Mouse (Mus musculus): ENCODE measurements around the gene Atp7a. TPM values are rescaled to one million over a fixed set of nuclear protein-coding genes. Genes with fewer than 3 reads are reported as not detected.
A peak's percentile ranks its signal among the peaks of the same experiment; 100 is the strongest.

Gene Atp7a
- polyA plus RNA-seq, 1 experiment from 2014 or later = 21.8 TPM

DNA sequence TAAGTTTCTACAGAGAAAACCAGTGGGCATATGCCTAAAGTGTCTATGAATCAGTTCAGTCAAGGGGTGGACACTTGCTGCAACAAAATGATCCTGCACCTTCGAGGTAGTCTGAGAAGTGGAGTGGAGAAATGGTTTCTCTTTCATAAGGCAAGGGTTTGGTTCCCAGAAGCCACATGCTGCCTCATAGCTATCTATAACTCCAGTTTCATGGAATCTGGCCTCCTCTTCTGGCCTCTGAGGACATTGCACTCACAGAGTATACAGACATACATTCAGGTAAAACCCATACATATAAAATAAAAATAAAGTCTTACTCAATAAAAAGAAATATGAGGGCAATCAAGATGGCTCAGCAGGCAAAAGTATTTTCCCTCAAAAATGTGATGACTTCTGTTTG is 138.0 kb downstream of the Atp7a start:
- Histone ChIP-seq H3K4me2 (ENCODE audit: low read depth, low read length, severe bottlenecking) (no peak overlapping the region), H3K9me3 (ENCODE audit: control insufficient read depth, low read length) (no peaks in the 10 kb centered on the region), H3K27ac (ENCODE audit: low read depth, low read length) (no peak overlapping the region), H3K27me3 (ENCODE audit: control insufficient read depth, insufficient read depth, low read length) (no peaks in the 10 kb centered on the region), H3K36me3 (ENCODE audit: control insufficient read depth, insufficient read depth, low read length) (no peaks in the 10 kb centered on the region), H3K4me3 (ENCODE audit: low read depth, low read length) (no peak overlapping the region), H3K9ac (ENCODE audit: low read length) (no peak overlapping the region), H3K4me1 (replicated peaks; ENCODE audit: control insufficient read depth, insufficient read depth, low read length) (no peaks in the 10 kb centered on the region)
- DNase-seq (ENCODE audit: low spot score) = no peak
- WGBS = 68% methylated on average over 1 of the region's 1 CpGs
- ATAC-seq (replicated peaks; ENCODE audit: low FRiP score) = no peak

DNA sequence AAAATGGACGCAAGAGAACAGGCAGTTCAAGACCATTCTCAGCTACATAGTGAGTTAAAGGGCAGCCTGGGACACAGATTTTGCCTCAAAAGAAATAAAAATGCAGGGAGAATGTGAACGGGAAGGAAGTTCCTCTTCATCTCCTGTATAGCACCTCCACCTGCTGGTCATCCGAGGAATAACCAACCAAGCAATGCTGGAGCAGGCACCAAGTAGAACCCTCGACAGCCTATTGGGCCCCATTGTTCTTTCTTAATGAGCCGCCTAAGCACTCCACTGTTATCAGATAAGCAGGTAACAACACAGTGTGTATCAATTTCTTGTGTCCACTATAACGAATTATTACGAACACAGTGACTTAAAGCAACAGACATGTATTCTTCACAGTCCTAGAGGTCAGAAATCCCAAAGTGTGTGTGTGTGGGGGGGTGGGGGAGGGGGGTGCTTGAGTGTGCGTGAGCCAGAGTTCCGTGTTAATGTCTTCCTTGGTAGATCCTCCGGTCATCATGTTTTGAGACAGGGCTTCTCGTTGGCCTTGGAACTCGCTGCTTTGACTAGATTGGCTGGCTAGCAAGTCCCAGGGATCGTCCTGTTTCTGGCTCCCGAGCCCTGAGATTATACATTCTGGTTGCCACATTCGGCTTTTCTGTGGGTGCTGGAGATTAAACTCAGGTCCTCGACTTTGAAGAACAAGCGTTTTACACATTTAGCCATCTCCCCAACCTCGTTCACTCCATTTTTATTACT is 144.2 kb downstream of the Atp7a start:
- Histone ChIP-seq H3K4me1 (replicated peaks; ENCODE audit: control insufficient read depth, insufficient read depth, low read length) (no peaks in the 10 kb centered on the region), H3K9me3 (ENCODE audit: control insufficient read depth, low read length) (no peaks in the 10 kb centered on the region), H3K27me3 (ENCODE audit: control insufficient read depth, insufficient read depth, low read length) (no peaks in the 10 kb centered on the region), H3K9ac (ENCODE audit: low read length) (0 out of 2 replicates have a peak overlapping the region, but pooled peaks have one; percentile 1), H3K27ac (ENCODE audit: low read depth, low read length) (no peak overlapping the region), H3K4me3 (ENCODE audit: low read depth, low read length) (peak overlapping the region; percentile 6; the same call in 1 of the 2 replicates), H3K4me2 (ENCODE audit: low read depth, low read length, severe bottlenecking) (peak overlapping the region; percentile 24), H3K36me3 (ENCODE audit: control insufficient read depth, insufficient read depth, low read length) (no peaks in the 10 kb centered on the region)
- ATAC-seq (replicated peaks; ENCODE audit: low FRiP score) (peak; percentile 89), DNase-seq (ENCODE audit: low spot score) (peak; percentile 83)
- WGBS = 28% methylated on average over 18 of the region's 18 CpGs

DNA sequence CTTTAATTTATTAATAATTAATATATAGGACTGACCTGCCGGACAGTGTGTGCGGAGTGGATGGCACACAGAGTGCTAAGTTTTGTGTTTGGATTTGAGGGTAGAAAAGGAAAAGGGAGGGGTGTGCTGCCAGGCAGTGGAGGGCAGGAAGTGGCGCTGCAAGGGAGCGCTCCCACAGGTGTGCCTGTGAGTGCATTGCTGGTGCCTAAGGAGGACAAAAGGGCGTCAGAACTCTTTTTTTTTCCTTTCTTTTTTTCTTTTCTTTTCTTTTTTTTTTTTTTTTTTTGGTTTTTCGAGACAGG is 144.7 kb downstream of the Atp7a start:
- H3K27ac ChIP-seq (ENCODE audit: low read depth, low read length) = no peak overlapping the region

More for the DNA sequence above, 144.7 kb downstream of the Atp7a start:
- Histone ChIP-seq H3K9ac (ENCODE audit: low read length) (no peak overlapping the region), H3K4me1 (replicated peaks; ENCODE audit: control insufficient read depth, insufficient read depth, low read length) (no peaks in the 10 kb centered on the region), H3K36me3 (ENCODE audit: control insufficient read depth, insufficient read depth, low read length) (no peaks in the 10 kb centered on the region), H3K27me3 (ENCODE audit: control insufficient read depth, insufficient read depth, low read length) (no peaks in the 10 kb centered on the region), H3K4me3 (ENCODE audit: low read depth, low read length) (peak overlapping the region; percentile 6; the same call in 1 of the 2 replicates), H3K9me3 (ENCODE audit: control insufficient read depth, low read length) (no peaks in the 10 kb centered on the region), H3K4me2 (ENCODE audit: low read depth, low read length, severe bottlenecking) (peak overlapping the region; percentile 24)
- ATAC-seq (replicated peaks; ENCODE audit: low FRiP score) = peak; percentile 44
- WGBS = 62% methylated on average over 5 of the region's 6 CpGs
- DNase-seq (ENCODE audit: low spot score) = no peak

Other genes with a start within 250 kb of the Atp7a start
- gene Atrx, start 97.9 kb upstream of the Atp7a start, polyA plus RNA-seq (2014; fragmentation: Nextera tagmentation; extraction: Ambion mirVana) = 203 and 228 TPM in 2 replicates
- 39.0 and 45.6 TPM in 2 replicates for gene Magt1, start 15.4 kb upstream of the Atp7a start, polyA plus RNA-seq (2014; fragmentation: Nextera tagmentation; extraction: Ambion mirVana)
- 258 and 277 TPM in 2 replicates for gene Cox7b, start 11.6 kb upstream of the Atp7a start, polyA plus RNA-seq (2014; fragmentation: Nextera tagmentation; extraction: Ambion mirVana)
- 0.12 and 0.41 TPM in 2 replicates for gene Tlr13, start 115.9 kb downstream of the Atp7a start, polyA plus RNA-seq (2014; fragmentation: Nextera tagmentation; extraction: Ambion mirVana)
- 505 and 518 TPM in 2 replicates for gene Pgk1, start 159.8 kb downstream of the Atp7a start, polyA plus RNA-seq (2014; fragmentation: Nextera tagmentation; extraction: Ambion mirVana)
- gene Taf9b, start 193.9 kb downstream of the Atp7a start, polyA plus RNA-seq (2014; fragmentation: Nextera tagmentation; extraction: Ambion mirVana) = 13.6 and 14.6 TPM in 2 replicates
- not detected in 2 replicates for gene Fnd3c2, start 228.1 kb downstream of the Atp7a start, polyA plus RNA-seq (2014; fragmentation: Nextera tagmentation; extraction: Ambion mirVana)

Measured in forebrain, embryonic 11.5 days (tissue).